11 mouse cellular contexts compared by ENCODE assay signal in the genomic region with DNA sequence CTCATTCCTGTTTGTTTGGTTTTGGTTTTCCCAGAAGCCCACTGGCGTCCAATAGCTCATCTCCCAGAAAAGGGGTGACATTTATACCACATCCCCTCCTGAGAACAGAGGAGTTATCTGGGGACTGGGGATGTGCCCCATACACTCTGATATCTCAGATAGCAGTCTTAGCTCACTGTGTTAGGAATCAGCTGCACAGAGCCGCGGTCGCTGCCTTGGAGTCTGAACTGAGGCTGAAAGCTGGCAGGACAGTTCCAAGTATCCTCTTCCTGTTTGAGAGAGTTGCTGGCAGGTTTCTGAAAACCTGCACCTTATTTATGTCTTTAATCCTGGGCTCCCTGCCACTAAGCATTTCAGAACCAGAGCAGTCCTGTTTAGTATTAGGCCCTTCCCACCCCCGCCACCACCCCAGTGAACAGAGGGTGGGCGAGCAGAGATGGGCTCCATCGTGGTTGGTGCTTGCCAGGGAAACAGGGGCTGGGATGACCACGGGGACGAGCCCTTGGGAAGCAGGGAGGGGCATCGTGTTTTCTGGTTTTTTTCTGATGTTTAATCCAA.
DNase-seq lines count a peak whose midpoint lies in the region; ATAC-seq lines count a peak whose summit lies in the region.
"Had no signal": no experiment of that assay in that cellular context is flagged by ENCODE, and none has a peak within 500 bp of the region (broad histone marks: within the 10 kb centered on the region; RNA-seq: fewer than 3 reads in every experiment).

No protein-coding gene starts in this region.

- no peaks in the 10 kb centered on the region for H3K36me3 ChIP-seq in forebrain, embryonic 10.5 days (replicated peaks)
- H3K36me3 ChIP-seq in forebrain, embryonic 15.5 days = no peaks in the 10 kb centered on the region
- H3K36me3 ChIP-seq in lung, embryonic 16.5 days (ENCODE audit: control insufficient read depth, insufficient read depth, low read length) = no peaks in the 10 kb centered on the region
- no peaks in the 10 kb centered on the region for H3K36me3 ChIP-seq in stomach, embryonic 16.5 days (ENCODE audit: control insufficient read depth, insufficient read depth, low read length)
- H3K36me3 ChIP-seq in forebrain, embryonic 12.5 days (replicated peaks) = no peaks in the 10 kb centered on the region

- no peak overlapping the region for H3K4me2 ChIP-seq in forebrain, embryonic 15.5 days (replicated peaks)
- H3K4me2 ChIP-seq in lung, embryonic 16.5 days (ENCODE audit: low read depth, low read length) = no peak overlapping the region
- H3K4me2 ChIP-seq in stomach, embryonic 16.5 days (ENCODE audit: low read depth, low read length) = no peak overlapping the region
- H3K4me2 ChIP-seq in forebrain, embryonic 12.5 days = no peak overlapping the region
- H3K4me2 ChIP-seq: forebrain, embryonic 13.5 days had no signal

- H3K9ac ChIP-seq in forebrain, embryonic 15.5 days (replicated peaks) = no peak overlapping the region
- no peak overlapping the region for H3K9ac ChIP-seq in lung, embryonic 16.5 days (ENCODE audit: low read length)
- no peak overlapping the region for H3K9ac ChIP-seq in stomach, embryonic 16.5 days (ENCODE audit: low read length)
- no peak overlapping the region for H3K9ac ChIP-seq in forebrain, embryonic 12.5 days
- H3K9ac ChIP-seq: forebrain, embryonic 13.5 days had no signal

- WGBS in forebrain, embryonic 10.5 days = 81% methylated on average over 10 of the region's 10 CpGs
- 71% methylated on average over 10 of the region's 10 CpGs for WGBS in forebrain, embryonic 15.5 days
- WGBS in lung, embryonic 16.5 days = 41% methylated on average over 10 of the region's 10 CpGs
- WGBS in stomach, embryonic 16.5 days = 42% methylated on average over 10 of the region's 10 CpGs
- 84% methylated on average over 10 of the region's 10 CpGs for WGBS in forebrain, embryonic 12.5 days

- H3K27me3 ChIP-seq in forebrain, embryonic 10.5 days (ENCODE audit: poor library complexity, severe bottlenecking) = no peaks in the 10 kb centered on the region
- no peaks in the 10 kb centered on the region for H3K27me3 ChIP-seq in forebrain, embryonic 15.5 days
- no peaks in the 10 kb centered on the region for H3K27me3 ChIP-seq in lung, embryonic 16.5 days (ENCODE audit: control insufficient read depth, insufficient read depth, low read depth, low read length)
- H3K27me3 ChIP-seq in stomach, embryonic 16.5 days (ENCODE audit: control insufficient read depth, insufficient read depth, low read length) = no peaks in the 10 kb centered on the region
- H3K27me3 ChIP-seq in forebrain, embryonic 12.5 days = no peaks in the 10 kb centered on the region
- H3K27me3 ChIP-seq: forebrain, embryonic 13.5 days had no signal

- no peak for ATAC-seq in forebrain, embryonic 15.5 days (replicated peaks)
- ATAC-seq in lung, embryonic 16.5 days (ENCODE audit: low read depth) = peak; percentile 57
- peak; percentile 59 for ATAC-seq in stomach, embryonic 16.5 days (ENCODE audit: insufficient read depth, low FRiP score)
- no peak for ATAC-seq in forebrain, embryonic 12.5 days (ENCODE audit: low FRiP score)
- ATAC-seq: forebrain, embryonic 13.5 days had no signal

- DNase-seq in forebrain, embryonic 10.5 days (ENCODE audit: extremely low spot score, low spot score) = no peak
- DNase-seq in lung, adult 18-20 months = no peak
- peak; percentile 47 for DNase-seq in gastrocnemius, postnatal 25 days
- no peak for DNase-seq in spleen, postnatal 14 days (ENCODE audit: low spot score in 2 of 2)
- DNase-seq: adrenal gland, adult 8-10 months had no signal

- no peaks in the 10 kb centered on the region for H3K9me3 ChIP-seq in forebrain, embryonic 10.5 days
- H3K9me3 ChIP-seq in forebrain, embryonic 15.5 days = no peaks in the 10 kb centered on the region
- H3K9me3 ChIP-seq in lung, embryonic 16.5 days (ENCODE audit: control insufficient read depth, low read length) = peaks cover 2% of the 10 kb centered on the region; the same call in 1 of the 2 replicates
- no peaks in the 10 kb centered on the region for H3K9me3 ChIP-seq in stomach, embryonic 16.5 days (replicated peaks; ENCODE audit: control insufficient read depth, low read length)
- H3K9me3 ChIP-seq in forebrain, embryonic 12.5 days = no peaks in the 10 kb centered on the region; the same call in 1 of the 2 replicates
- H3K9me3 ChIP-seq: forebrain, embryonic 13.5 days had no signal

- peak overlapping the region; percentile 8; the same call in 1 of the 2 replicates for H3K27ac ChIP-seq in forebrain, embryonic 10.5 days
- H3K27ac ChIP-seq in forebrain, embryonic 15.5 days (replicated peaks) = no peak overlapping the region
- peak overlapping the region; percentile 50 for H3K27ac ChIP-seq in lung, embryonic 16.5 days (ENCODE audit: low read length)
- no peak overlapping the region for H3K27ac ChIP-seq in stomach, embryonic 16.5 days (ENCODE audit: low read length)
- H3K27ac ChIP-seq in forebrain, embryonic 12.5 days = no peak overlapping the region
- H3K27ac ChIP-seq: forebrain, embryonic 13.5 days; macrophage had no signal

- no peak overlapping the region for H3K4me3 ChIP-seq in forebrain, embryonic 10.5 days
- no peak overlapping the region for H3K4me3 ChIP-seq in forebrain, embryonic 15.5 days
- no peak overlapping the region for H3K4me3 ChIP-seq in lung, embryonic 16.5 days (ENCODE audit: low read length)
- H3K4me3 ChIP-seq in stomach, embryonic 16.5 days (replicated peaks; ENCODE audit: low read length) = no peak overlapping the region
- no peak overlapping the region for H3K4me3 ChIP-seq in forebrain, embryonic 12.5 days (replicated peaks)
- H3K4me3 ChIP-seq: forebrain, embryonic 13.5 days had no signal

- H3K4me1 ChIP-seq in forebrain, embryonic 10.5 days = peaks cover 21% of the 10 kb centered on the region
- H3K4me1 ChIP-seq in forebrain, embryonic 15.5 days = peaks cover 8% of the 10 kb centered on the region; the same call in 1 of the 2 replicates
- H3K4me1 ChIP-seq in lung, embryonic 16.5 days (replicated peaks; ENCODE audit: control insufficient read depth, insufficient read depth, low read length) = peaks cover 25% of the 10 kb centered on the region
- H3K4me1 ChIP-seq in stomach, embryonic 16.5 days (ENCODE audit: control insufficient read depth, insufficient read depth, low read length) = peaks cover 11% of the 10 kb centered on the region
- peaks cover 12% of the 10 kb centered on the region; the same call in 1 of the 2 replicates for H3K4me1 ChIP-seq in forebrain, embryonic 12.5 days
- H3K4me1 ChIP-seq: forebrain, embryonic 13.5 days had no signal

Comparison
In these comparisons a context has a peak if more than half of its experiments do, and no peak if none do; other contexts are left out.
1. H3K27ac ChIP-seq: peak in forebrain, embryonic 10.5 days (single experiment) and lung, embryonic 16.5 days (single experiment); none in forebrain, embryonic 15.5 days (single experiment), stomach, embryonic 16.5 days (single experiment) and forebrain, embryonic 12.5 days (single experiment).
2. ATAC-seq: peak in lung, embryonic 16.5 days (single experiment) and stomach, embryonic 16.5 days (single experiment); none in forebrain, embryonic 15.5 days (single experiment) and forebrain, embryonic 12.5 days (single experiment).